Mouse (Mus musculus): ENCODE data around the gene Myrip. TPM values are rescaled to one million over a fixed set of nuclear protein-coding genes. Genes with fewer than 3 reads are reported as not detected.
A peak's percentile ranks its signal among the peaks of the same experiment; 100 is the strongest.

The Myrip gene
- polyA plus RNA-seq, 1 experiment: 47.7 TPM

- Histone ChIP-seq H3K4me3 (ENCODE audit: insufficient read depth, low read length) (no peak overlapping the region), H3K27ac (ENCODE audit: insufficient read depth, low read length) (peak overlapping the region; percentile 54), H3K4me1 (ENCODE audit: control insufficient read depth, insufficient read depth, low read length) (peaks cover 13% of the 10 kb centered on the region)
- TF ChIP-seq POLR2A (IDR thresholded peaks at IDR 0.05; ENCODE audit: extremely low read depth, insufficient read depth, low read length) (no peak), CTCF (IDR thresholded peaks at IDR 0.05; ENCODE audit: extremely low read depth, insufficient read depth, low read length) (no peak)
Observed at GRCm38 (mm10) chr9:120402368-120402767, 101.1 kb downstream of the Myrip start.

- no peak for TF ChIP-seq POLR2A (IDR thresholded peaks at IDR 0.05; ENCODE audit: extremely low read depth, insufficient read depth, low read length)
- TF ChIP-seq CTCF (IDR thresholded peaks at IDR 0.05; ENCODE audit: extremely low read depth, insufficient read depth, low read length): no peak
- peak overlapping the region; percentile 60 for H3K27ac ChIP-seq (ENCODE audit: insufficient read depth, low read length)
- H3K4me3 ChIP-seq (ENCODE audit: insufficient read depth, low read length): no peak overlapping the region
- peaks cover 13% of the 10 kb centered on the region for H3K4me1 ChIP-seq (ENCODE audit: control insufficient read depth, insufficient read depth, low read length)
Observed at GRCm38 (mm10) chr9:120403661-120404060, 102.3 kb downstream of the Myrip start.

GRCm38 (mm10) chr9:120409663-120410181, 108.4 kb downstream of the Myrip start:
- Histone ChIP-seq H3K27ac (ENCODE audit: insufficient read depth, low read length) (0 out of 2 replicates have a peak overlapping the region, but pooled peaks have one; percentile 24), H3K4me1 (ENCODE audit: control insufficient read depth, insufficient read depth, low read length) (peaks cover 12% of the 10 kb centered on the region), H3K4me3 (ENCODE audit: insufficient read depth, low read length) (0 out of 2 replicates have a peak overlapping the region, but pooled peaks have one; percentile 6)
- TF ChIP-seq POLR2A (IDR thresholded peaks at IDR 0.05; ENCODE audit: extremely low read depth, insufficient read depth, low read length): no peak
- TF ChIP-seq CTCF (IDR thresholded peaks at IDR 0.05; ENCODE audit: extremely low read depth, insufficient read depth, low read length): no peak

GRCm38 (mm10) chr9:120410421-120410820, 109.1 kb downstream of the Myrip start:
- peaks cover 11% of the 10 kb centered on the region for H3K4me1 ChIP-seq (ENCODE audit: control insufficient read depth, insufficient read depth, low read length)
- no peak for TF ChIP-seq POLR2A (IDR thresholded peaks at IDR 0.05; ENCODE audit: extremely low read depth, insufficient read depth, low read length)
- TF ChIP-seq CTCF (IDR thresholded peaks at IDR 0.05; ENCODE audit: extremely low read depth, insufficient read depth, low read length): peak; percentile 70
- H3K4me3 ChIP-seq (ENCODE audit: insufficient read depth, low read length): 0 out of 2 replicates have a peak overlapping the region, but pooled peaks have one; percentile 6
- H3K27ac ChIP-seq (ENCODE audit: insufficient read depth, low read length): no peak overlapping the region

- Histone ChIP-seq H3K27ac (ENCODE audit: insufficient read depth, low read length) (no peak overlapping the region), H3K4me3 (ENCODE audit: insufficient read depth, low read length) (no peak overlapping the region), H3K4me1 (ENCODE audit: control insufficient read depth, insufficient read depth, low read length) (peaks cover 7% of the 10 kb centered on the region)
- TF ChIP-seq POLR2A (IDR thresholded peaks at IDR 0.05; ENCODE audit: extremely low read depth, insufficient read depth, low read length) (no peak), CTCF (IDR thresholded peaks at IDR 0.05; ENCODE audit: extremely low read depth, insufficient read depth, low read length) (peak; percentile 73)
Observed at GRCm38 (mm10) chr9:120415504-120415903, 114.2 kb downstream of the Myrip start.

- Histone ChIP-seq H3K27ac (ENCODE audit: insufficient read depth, low read length) (no peak overlapping the region), H3K4me3 (ENCODE audit: insufficient read depth, low read length) (no peak overlapping the region), H3K4me1 (ENCODE audit: control insufficient read depth, insufficient read depth, low read length) (peaks cover 7% of the 10 kb centered on the region)
- no peak for TF ChIP-seq POLR2A (IDR thresholded peaks at IDR 0.05; ENCODE audit: extremely low read depth, insufficient read depth, low read length)
- no peak for TF ChIP-seq CTCF (IDR thresholded peaks at IDR 0.05; ENCODE audit: extremely low read depth, insufficient read depth, low read length)
Observed at GRCm38 (mm10) chr9:120416151-120416550, 114.8 kb downstream of the Myrip start.

GRCm38 (mm10) chr9:120416729-120417128, 115.4 kb downstream of the Myrip start:
- Histone ChIP-seq H3K4me3 (ENCODE audit: insufficient read depth, low read length) (no peak overlapping the region), H3K4me1 (ENCODE audit: control insufficient read depth, insufficient read depth, low read length) (peaks cover 7% of the 10 kb centered on the region), H3K27ac (ENCODE audit: insufficient read depth, low read length) (no peak overlapping the region)
- TF ChIP-seq CTCF (IDR thresholded peaks at IDR 0.05; ENCODE audit: extremely low read depth, insufficient read depth, low read length) (no peak), POLR2A (IDR thresholded peaks at IDR 0.05; ENCODE audit: extremely low read depth, insufficient read depth, low read length) (no peak)

- H3K4me3 ChIP-seq (ENCODE audit: insufficient read depth, low read length): no peak overlapping the region
- peaks cover 3% of the 10 kb centered on the region for H3K4me1 ChIP-seq (ENCODE audit: control insufficient read depth, insufficient read depth, low read length)
- H3K27ac ChIP-seq (ENCODE audit: insufficient read depth, low read length): no peak overlapping the region; the same call in 1 of the 2 replicates
- TF ChIP-seq CTCF (IDR thresholded peaks at IDR 0.05; ENCODE audit: extremely low read depth, insufficient read depth, low read length): no peak
- no peak for TF ChIP-seq POLR2A (IDR thresholded peaks at IDR 0.05; ENCODE audit: extremely low read depth, insufficient read depth, low read length)
Observed at GRCm38 (mm10) chr9:120418582-120418981, 117.3 kb downstream of the Myrip start.

GRCm38 (mm10) chr9:120424567-120424966, 123.3 kb downstream of the Myrip start:
- TF ChIP-seq POLR2A (IDR thresholded peaks at IDR 0.05; ENCODE audit: extremely low read depth, insufficient read depth, low read length) (no peak), CTCF (IDR thresholded peaks at IDR 0.05; ENCODE audit: extremely low read depth, insufficient read depth, low read length) (no peak)
- no peaks in the 10 kb centered on the region for H3K4me1 ChIP-seq (ENCODE audit: control insufficient read depth, insufficient read depth, low read length)
- H3K27ac ChIP-seq (ENCODE audit: insufficient read depth, low read length): no peak overlapping the region
- H3K4me3 ChIP-seq (ENCODE audit: insufficient read depth, low read length): no peak overlapping the region

GRCm38 (mm10) chr9:120425768-120426167, 124.5 kb downstream of the Myrip start:
- TF ChIP-seq CTCF (IDR thresholded peaks at IDR 0.05; ENCODE audit: extremely low read depth, insufficient read depth, low read length) (peak; percentile 73), POLR2A (IDR thresholded peaks at IDR 0.05; ENCODE audit: extremely low read depth, insufficient read depth, low read length) (no peak)
- no peak overlapping the region for H3K27ac ChIP-seq (ENCODE audit: insufficient read depth, low read length)
- no peaks in the 10 kb centered on the region for H3K4me1 ChIP-seq (ENCODE audit: control insufficient read depth, insufficient read depth, low read length)
- no peak overlapping the region for H3K4me3 ChIP-seq (ENCODE audit: insufficient read depth, low read length)

All from cortical plate, adult 2 months (tissue).